In the genomic region with DNA sequence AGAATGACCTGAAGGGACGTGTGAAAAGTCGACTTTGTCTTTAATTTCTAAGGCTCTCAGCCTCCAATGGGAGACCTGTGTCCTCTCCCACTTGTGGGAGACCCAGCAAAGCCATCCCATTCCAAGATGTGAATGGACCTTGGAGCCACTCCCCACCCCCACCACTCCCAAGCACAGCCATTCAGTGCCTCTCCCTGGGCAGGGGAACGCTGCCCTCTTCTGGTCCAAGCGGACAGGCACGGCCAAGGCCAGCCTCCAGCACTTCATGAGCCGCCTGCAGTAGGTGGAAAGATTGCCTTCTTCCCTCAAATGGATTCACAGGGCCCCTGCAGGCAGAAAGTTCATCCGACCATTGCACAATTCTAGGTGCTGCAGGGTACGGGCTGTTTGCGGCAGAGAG, we compare ENCODE assay signal across 8 mouse cellular contexts.
DNase-seq lines count a peak whose midpoint lies in the region; ATAC-seq and TF ChIP-seq lines count a peak whose summit lies in the region.

No protein-coding gene starts in this region.

- no peak overlapping the region for H3K4me3 ChIP-seq in C2C12 (ENCODE audit: insufficient read depth, poor library complexity, severe bottlenecking)
- no peak overlapping the region for H3K4me3 ChIP-seq in hindbrain, embryonic 10.5 days
- no peak overlapping the region for H3K4me3 ChIP-seq in neural tube, embryonic 11.5 days (ENCODE audit: low read depth, low read length)

- H3K79me3 ChIP-seq in C2C12 (ENCODE audit: low read depth) = no peaks in the 10 kb centered on the region

- no peaks in the 10 kb centered on the region for H3K36me3 ChIP-seq in C2C12 (ENCODE audit: control insufficient read depth, insufficient read depth)
- H3K36me3 ChIP-seq in hindbrain, embryonic 10.5 days = no peaks in the 10 kb centered on the region
- no peaks in the 10 kb centered on the region for H3K36me3 ChIP-seq in neural tube, embryonic 11.5 days (ENCODE audit: control insufficient read depth, insufficient read depth, low read length)

- H3K4me1 ChIP-seq in hindbrain, embryonic 10.5 days (replicated peaks) = peaks cover 37% of the 10 kb centered on the region
- no peaks in the 10 kb centered on the region for H3K4me1 ChIP-seq in neural tube, embryonic 11.5 days (ENCODE audit: control insufficient read depth, insufficient read depth, low read length)

- no peaks in the 10 kb centered on the region for H3K27me3 ChIP-seq in C2C12 (ENCODE audit: control insufficient read depth, insufficient read depth, insufficient read length)
- peaks cover 100% of the 10 kb centered on the region for H3K27me3 ChIP-seq in hindbrain, embryonic 10.5 days (ENCODE audit: insufficient read depth, poor library complexity, severe bottlenecking)
- peaks cover 47% of the 10 kb centered on the region for H3K27me3 ChIP-seq in neural tube, embryonic 11.5 days (ENCODE audit: control insufficient read depth, insufficient read depth, low read length)

- H3K79me2 ChIP-seq in C2C12 (ENCODE audit: control insufficient read depth, insufficient read depth) = no peaks in the 10 kb centered on the region

- H3K4me2 ChIP-seq in neural tube, embryonic 11.5 days (ENCODE audit: low read depth) = no peak overlapping the region

- peak; percentile 9 for DNase-seq in cerebellum, adult 18-20 months
- peak; percentile 54 for DNase-seq in embryo, embryonic 11.5 days (ENCODE audit: low read depth, low spot score)
- DNase-seq in hindbrain, embryonic 10.5 days (ENCODE audit: low spot score) = peak; percentile 82
- peak; percentile 12 for DNase-seq in layer of hippocampus, adult 9-11 months
- DNase-seq in neural tube, embryonic 11.5 days (ENCODE audit: low spot score) = peak; percentile 80
- DNase-seq in B cell, adult 2 months = no peak

- ATAC-seq in cerebellum, adult (ENCODE audit: insufficient number of reproducible peaks, low FRiP score, low TSS enrichment) = no peak
- peak; percentile 63; the same call in 1 of the 2 replicates for ATAC-seq in neural tube, embryonic 11.5 days (ENCODE audit: insufficient read depth, low FRiP score, low TSS enrichment)

- no peak overlapping the region for H3K27ac ChIP-seq in hindbrain, embryonic 10.5 days
- H3K27ac ChIP-seq in neural tube, embryonic 11.5 days (ENCODE audit: low read depth, low read length) = no peak overlapping the region

- H3ac ChIP-seq in C2C12 (ENCODE audit: control insufficient read depth, insufficient read length, low read depth) = no peak overlapping the region

- H3K9me3 ChIP-seq in hindbrain, embryonic 10.5 days = no peaks in the 10 kb centered on the region
- H3K9me3 ChIP-seq in neural tube, embryonic 11.5 days (ENCODE audit: control insufficient read depth, low read length) = no peaks in the 10 kb centered on the region

- 8% methylated on average over 9 of the region's 9 CpGs for WGBS in hindbrain, embryonic 10.5 days
- 7% methylated on average over 9 of the region's 9 CpGs for WGBS in neural tube, embryonic 11.5 days

- no peak overlapping the region for H3K9ac ChIP-seq in neural tube, embryonic 11.5 days (ENCODE audit: low read length)

- TF ChIP-seq CTCF in C2C12 (IDR thresholded peaks at IDR 0.05; ENCODE audit: control insufficient read depth, insufficient read depth, insufficient read length) = peak; percentile 33

TF ChIP-seq in C2C12, 6 proteins besides CTCF, POLR2A, EP300 and RAD21:
- TF ChIP-seq MYOD1 (IDR thresholded peaks at IDR 0.05; ENCODE audit: control insufficient read depth, insufficient read length, low read depth) (no peak), CEBPB (IDR thresholded peaks at IDR 0.05; ENCODE audit: low read depth) (no peak), USF1 (IDR thresholded peaks at IDR 0.05; ENCODE audit: low read depth) (no peak), FOSL1 (IDR thresholded peaks at IDR 0.05; ENCODE audit: insufficient read depth, low read length, poor library complexity, severe bottlenecking) (no peak)

Comparison
In these comparisons a context has a peak if more than half of its experiments do, and no peak if none do; other contexts are left out.
1. DNase-seq: peak in cerebellum, adult 18-20 months (2 of 2), embryo, embryonic 11.5 days (single experiment), hindbrain, embryonic 10.5 days (single experiment), layer of hippocampus, adult 9-11 months (single experiment) and neural tube, embryonic 11.5 days (single experiment); none in B cell, adult 2 months (0 of 2).